Mouse (Mus musculus) gastrocnemius, adult 18-20 months (tissue): ENCODE data around the gene Pogz. TPM values are rescaled to one million over a fixed set of nuclear protein-coding genes. Genes with fewer than 3 reads are reported as not detected.
A peak's percentile ranks its signal among the peaks of the same experiment; 100 is the strongest.
"Not testable (repeated sequence)": the region's sequence is repeated elsewhere in the genome, so short reads cannot be mapped to it uniquely, and the experiment has no call there.

Experiments used
- DNase-seq: peaks from one replicate; pipeline ENCODE4 v3.0.0; 2021; ENCODE audit warnings: low spot score
- total RNA-seq, 2 experiments: library from RNA; stranded (reverse); gene quantifications; 2 replicates each; pipeline ENCODE4 v1.2.3; 2021

The Pogz gene
- total RNA-seq, 2 experiments from 2014 or later = 13.0 to 16.4 TPM

DNA sequence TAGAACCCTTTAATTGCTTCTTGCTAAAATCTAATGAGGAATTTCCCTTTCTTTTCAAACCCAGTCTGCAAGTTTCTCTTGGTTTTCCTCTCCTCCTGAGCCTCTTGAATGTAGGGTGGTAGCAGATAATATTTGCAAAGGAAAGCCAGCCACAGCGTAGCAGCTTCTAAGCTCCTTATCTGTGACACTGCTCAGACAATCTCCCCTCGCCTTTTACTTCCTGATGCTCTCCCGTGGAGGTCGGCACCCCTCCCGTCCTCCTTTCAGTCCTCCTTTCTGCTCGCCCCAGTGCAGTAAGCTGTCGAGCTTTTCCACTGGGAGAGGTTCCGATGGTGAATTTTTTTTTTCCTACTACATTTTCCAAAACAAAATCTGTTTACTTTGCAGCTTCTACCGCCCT is 5.3 kb upstream of the Pogz start:
- DNase-seq = no peak

DNA sequence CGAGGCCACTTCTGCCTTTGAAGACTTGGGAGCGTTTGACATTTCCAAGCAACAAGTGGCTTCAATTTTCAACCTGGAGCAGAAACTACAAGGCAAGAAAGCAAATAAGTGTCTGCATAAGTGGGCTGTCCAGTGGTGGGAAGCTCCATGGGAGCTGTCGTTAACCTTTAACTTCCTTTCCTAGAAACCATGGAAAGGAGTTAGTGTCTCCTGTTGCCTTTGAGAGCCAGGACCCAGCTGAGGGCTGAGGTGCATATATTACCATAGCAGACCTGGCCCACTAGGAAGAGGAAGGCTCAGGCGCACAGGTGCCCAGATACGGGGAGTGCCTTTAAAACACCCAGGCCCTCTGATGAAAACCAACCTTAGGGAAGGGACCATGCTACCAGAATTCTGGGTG is 4.7 kb upstream of the Pogz start:
- DNase-seq = no peak

- DNase-seq = no peak
Observed at GRCm38 (mm10) chr3:94833358-94833757, 4.0 kb upstream of the Pogz start.

DNA sequence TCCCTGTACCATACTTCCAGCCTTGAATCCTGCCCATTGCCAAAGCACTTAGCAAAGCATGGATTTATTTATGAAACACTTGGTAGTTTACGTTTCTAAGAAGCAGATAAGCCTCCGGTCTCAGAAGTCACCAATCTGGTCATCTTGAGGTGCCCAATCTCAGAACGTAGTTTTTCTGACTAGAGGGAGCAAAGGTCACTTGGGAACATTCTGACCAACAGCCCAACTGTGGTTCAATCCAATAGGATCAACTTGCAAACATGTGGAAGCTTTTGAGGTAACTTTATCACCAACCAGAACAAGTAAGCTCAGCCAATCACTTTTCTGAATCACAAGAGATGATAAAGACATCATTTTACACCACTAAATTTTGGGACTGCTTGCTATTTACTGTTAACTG is 2.0 kb upstream of the Pogz start:
- no peak for DNase-seq

GRCm38 (mm10) chr3:94837959-94838496 is 661 bp downstream of the Pogz start:
- DNase-seq = peak; percentile 75

DNA sequence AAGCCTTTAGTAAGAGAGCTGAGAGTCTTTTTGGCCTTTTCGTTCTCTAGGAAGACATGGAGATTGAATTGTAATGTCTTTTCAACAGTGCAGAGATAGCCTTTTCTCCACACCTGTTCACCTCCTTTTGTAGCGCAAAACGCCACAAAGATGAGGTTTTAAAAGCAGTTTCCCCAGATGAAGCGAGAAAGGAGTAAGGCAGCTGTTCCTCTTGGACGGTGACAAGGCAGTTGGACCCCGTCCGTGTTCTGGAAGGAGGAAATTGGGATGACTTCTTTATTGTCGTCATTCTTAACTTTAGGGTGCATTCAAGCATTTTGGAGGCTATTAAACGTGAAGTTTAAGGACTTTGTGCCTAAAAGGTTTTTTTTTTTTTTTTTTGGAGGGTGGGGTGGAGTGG is 1.3 kb downstream of the Pogz start:
- DNase-seq = peak; percentile 16

DNA sequence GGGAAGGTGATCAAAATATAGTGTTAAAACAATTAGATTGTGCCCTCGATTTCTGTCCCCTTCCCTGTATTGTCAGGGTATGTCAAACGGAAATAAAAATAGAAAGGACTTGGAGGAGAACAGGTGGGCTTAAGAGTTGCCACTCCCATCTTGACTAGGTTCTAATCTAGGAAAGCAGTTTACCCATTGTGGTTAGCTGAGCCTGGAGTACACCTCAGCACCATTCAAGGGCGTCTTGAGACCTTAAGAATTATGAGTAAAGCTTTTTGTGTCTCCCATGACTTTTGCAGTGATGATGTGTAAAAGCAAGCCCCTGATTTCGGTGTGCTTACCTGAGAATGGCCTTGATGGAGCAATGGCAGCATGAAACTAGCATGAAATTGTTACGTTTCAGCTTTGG is 1.7 kb downstream of the Pogz start:
- no peak for DNase-seq

- no peak for DNase-seq
Observed at GRCm38 (mm10) chr3:94847382-94847781, 10.0 kb downstream of the Pogz start.

DNA sequence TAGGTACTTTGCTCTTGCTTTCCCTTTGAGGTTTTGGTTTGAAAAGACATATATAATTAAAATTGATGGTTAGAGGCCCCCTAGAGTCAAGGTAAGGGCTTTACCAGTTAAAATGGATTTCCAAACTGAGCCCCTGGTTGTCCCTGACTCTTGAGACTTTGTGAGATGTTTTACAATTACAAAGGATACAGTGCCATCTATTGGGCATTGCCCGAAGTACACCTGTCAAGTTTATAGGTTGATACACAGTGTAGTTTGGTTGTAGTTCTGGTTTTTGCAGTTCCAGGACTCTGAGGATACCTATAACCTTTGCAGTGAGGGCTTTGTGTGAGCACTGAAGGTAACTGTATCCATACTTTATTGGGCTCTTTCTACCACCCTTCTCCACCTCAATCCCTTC is 12.0 kb downstream of the Pogz start:
- peak; percentile 66 for DNase-seq

DNA sequence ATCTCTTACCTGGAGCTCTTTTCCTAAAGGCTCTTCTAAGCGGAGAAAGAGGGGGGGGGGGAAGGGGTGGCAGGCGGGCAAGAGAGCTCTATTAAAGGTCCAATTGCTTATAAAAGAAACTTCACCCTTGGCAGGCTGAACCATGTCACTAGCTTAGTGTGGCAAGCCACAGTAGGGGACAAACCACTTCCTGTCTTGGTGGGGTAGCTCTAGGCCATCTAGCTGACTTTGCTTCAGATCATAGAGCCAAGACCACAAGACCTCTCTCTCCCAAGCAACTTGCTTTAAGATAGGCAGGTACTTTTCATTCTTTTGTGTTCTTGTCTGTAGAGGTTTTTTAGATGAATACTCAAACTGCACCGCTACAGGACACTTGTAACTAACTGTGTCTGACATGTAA is 14.4 kb downstream of the Pogz start:
- no peak for DNase-seq

GRCm38 (mm10) chr3:94852215-94852614 is 14.8 kb downstream of the Pogz start:
- DNase-seq = no peak

DNA sequence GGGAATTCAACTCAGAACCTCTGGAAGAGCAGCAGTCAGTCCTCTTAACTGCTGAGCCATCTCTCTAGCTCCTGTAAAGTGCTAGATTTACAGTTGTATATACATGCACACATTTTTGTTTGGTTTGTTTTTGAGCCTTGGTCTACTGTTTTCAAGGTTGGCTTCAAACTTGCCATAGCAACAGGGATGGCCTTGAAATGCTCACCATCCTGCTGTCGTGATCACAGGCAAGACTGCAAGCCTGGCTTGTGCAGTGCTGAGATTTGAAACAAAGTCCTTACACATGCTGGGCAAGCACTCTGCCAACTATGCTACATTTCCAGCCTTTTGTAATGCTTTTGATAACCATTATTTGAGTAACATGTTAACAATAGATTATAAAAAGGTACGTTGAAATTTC is 22.1 kb downstream of the Pogz start:
- no peak for DNase-seq

DNA sequence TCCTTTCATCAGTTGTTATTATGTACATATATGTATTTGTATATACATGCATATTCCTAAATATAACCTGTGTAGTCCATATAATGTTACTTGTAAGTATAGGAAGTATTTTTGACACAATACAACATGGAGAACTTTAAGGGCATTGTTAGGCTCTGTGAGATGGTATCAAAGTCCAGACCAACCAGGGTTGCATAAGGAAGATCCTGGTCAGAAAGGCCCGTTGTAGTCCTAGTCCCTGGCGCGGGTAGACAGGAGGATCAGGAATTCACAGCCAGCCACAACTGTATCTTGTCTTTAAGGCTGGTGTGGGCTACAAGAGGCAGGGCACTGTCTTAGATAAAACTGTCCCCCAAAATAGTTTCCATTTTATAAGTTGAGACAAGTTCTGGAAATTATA is 31.6 kb downstream of the Pogz start:
- no peak for DNase-seq

DNA sequence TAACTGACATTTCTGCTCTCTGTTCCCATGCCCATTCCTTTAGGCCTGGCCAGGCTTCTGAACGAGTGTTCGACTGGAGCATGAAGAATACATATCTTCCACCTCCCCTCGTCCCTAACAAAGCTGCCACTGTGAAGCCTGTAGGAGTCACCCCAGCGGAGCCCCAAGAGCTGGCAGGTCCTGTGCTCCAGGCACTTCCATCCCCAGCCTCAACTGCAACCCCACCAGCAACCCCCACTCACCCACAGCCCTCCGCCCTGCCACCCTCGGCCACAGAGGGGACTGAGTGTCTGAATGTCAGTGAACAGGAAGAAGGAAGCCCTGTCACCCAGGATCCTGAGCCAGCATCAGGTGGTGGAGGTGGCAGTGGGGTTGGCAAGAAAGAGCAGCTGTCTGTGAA is 41.3 kb downstream of the Pogz start:
- no peak for DNase-seq

DNA sequence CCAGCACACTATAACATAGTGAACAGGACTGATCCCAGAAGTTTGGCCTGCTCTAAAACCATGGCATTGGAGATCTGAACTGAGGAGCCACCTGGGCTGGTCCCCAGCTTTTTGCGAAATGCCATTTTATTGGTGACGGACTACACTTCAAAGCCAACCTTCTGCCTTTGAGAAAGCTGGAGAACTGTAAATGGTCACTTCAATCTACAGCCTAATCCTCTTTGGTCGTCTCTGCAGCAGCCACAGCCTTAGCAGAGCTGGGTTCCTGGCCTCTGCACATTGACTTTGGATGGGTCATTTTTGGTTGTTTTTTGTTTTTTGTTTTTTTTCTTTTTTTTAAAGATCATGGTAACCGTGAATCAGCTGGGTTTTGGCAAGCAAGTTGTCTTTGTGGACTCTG is 44.5 kb downstream of the Pogz start:
- DNase-seq = no peak

DNA sequence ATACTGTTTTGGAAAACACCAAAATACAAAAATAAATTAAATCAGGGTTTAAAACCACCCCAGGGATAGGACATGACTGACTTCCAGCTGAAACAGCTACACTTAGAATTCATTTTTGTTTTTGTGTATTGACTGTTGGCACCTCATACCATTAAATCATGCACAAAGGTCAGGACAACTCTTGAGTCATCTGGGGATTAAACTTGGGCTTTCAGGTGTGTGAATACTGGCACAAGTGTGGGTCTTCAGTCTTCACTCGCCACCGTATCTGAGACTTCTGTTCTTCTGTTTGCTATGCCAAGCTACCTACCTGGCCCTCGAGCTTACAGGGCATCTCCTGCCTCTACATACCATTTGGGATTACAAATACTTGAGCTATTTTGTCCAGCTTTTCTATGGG is 45.2 kb downstream of the Pogz start:
- no peak for DNase-seq

DNA sequence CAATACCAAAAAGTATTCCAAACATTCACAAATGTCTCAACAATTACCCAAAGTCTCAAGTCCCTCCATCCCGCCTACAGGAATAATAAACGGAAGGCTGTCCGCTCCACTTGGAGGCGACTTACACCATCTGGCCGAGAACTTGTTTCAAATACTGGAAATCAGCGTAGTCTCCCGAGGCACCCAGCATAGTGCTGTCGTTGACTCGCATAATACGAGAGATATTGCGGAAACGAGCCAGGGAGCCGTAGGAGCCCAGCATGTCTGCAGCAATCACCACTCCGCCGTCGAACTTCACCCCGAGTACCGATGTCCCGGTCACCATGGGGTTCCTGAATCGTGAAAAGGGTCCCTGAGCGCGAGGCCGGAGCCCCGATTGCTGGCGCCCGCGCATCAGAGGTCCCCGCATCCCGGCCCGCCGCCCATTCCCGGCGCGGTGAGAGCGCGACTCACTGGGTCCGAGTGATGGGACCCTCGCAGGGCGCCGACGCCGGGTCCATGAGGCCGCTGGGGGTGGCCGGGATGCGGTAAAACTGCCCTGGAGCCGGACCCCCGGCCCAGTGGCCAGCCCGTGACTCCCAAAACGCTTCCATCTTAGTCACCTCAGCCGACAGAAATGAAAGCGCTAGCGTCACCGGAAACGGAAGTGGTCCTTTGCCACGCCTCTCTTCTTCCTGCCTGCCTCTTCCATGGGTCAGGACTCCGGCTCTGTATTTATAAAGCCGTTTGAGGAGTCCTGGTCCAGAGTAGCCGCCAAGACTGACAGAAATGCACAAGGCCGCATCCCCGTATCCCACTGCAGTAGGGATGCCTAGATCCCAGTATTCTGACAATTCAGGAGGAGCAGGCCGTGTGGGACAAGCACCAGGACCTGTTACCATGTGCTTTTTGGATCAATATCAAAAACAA is 49.2 kb downstream of the Pogz start, which contains the start of gene Psmb4:
Gene Psmb4 (minus strand): TSS at position 646 of the 909 bp plus-strand sequence.
- DNase-seq = peak; percentile 89

DNA sequence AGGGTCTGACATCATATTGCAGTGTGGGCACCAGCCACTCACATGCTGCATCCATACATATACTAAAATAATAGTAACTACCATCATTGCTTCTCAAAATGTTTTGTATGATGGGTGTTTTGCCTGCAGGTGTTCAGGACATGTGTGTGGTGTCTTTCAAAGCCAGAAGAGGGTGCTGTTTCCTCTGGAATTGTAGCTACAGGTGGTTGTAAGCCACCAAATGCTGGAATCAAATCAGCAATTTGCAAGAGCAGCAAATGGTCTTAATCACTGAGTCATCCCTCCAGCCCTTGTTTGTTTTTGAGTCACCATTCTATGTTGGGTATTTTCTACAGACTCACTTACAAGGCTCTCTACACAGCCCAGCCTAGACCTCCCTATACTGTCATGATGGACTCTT is 51.2 kb downstream of the Pogz start:
- peak; percentile 14 for DNase-seq

DNA sequence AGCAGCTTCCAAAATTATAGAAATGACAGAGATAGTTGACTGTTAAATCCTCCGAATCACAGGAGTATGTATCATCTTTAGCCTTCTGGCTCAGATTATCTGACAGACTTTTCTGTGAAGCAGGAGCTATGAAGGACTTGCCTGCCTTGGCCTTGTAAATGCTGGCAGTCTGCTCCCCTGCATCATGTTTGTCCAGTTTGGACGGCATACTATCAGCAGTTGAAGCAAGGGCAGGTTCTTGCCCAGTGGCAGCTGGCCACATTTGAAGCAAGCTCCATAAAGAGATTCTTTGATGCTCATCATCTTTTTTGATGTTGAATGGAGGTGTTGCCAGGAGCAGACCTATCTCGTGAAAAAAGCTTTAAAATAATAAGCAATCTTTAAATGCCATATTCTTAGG is 56.7 kb downstream of the Pogz start:
- no peak for DNase-seq

GRCm38 (mm10) chr3:94902747-94903146 is 65.4 kb downstream of the Pogz start:
- peak; percentile 56 for DNase-seq

DNA sequence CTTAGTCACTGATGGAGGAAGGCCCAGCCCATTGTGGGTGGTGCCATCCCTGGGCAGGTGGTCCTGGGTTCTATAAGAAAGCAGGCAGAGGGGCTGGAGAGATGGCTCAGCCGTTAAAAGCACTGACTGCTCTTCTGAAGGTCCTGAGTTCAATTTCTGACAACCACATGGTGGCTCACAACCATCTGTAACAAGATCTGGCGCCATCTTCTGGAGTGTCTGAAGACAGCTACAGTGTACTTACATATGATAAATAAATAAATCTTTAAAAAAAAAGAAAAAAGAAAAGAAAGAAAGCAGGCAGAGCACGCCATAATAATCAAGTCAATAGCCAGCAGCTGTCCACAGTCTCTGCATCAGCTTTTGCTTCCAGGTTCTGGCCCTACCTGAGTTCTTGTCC is 67.4 kb downstream of the Pogz start:
- not testable (repeated sequence) for DNase-seq

DNA sequence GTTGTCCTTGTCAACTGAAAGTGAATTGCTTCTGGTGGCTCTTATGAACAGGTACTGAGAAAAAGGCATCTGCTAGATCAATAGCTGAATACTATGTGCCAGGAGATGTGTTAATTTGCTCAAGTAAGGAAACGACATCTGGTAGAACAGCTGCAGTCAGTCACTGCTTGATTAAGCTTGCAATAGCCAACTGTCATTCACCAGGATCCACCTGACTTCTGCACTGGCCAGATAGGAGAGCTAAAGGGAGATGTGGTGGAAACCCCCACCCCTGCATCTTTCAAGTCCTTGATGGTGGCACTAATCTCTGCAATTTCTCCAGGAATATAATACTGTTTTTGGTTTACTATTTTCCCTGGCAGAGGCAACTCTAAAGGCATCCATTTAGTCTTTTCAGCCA is 69.1 kb downstream of the Pogz start:
- DNase-seq = no peak

- no peak for DNase-seq
Observed at GRCm38 (mm10) chr3:94911050-94911693, 73.8 kb downstream of the Pogz start.
